Mouse (Mus musculus) intestine, embryonic 14.5 days (tissue): ENCODE results near the gene Polg2. TPM values are rescaled to one million over a fixed set of nuclear protein-coding genes. Genes with fewer than 3 reads are reported as not detected.

Experiments
- ATAC-seq: fragments of 200-750 bp; cut with Nextera tagmentation; replicated peaks from 2 replicates; pipeline ENCODE4 v1.8.0; 2017; ENCODE audit warnings: low read depth, moderate number of reproducible peaks, moderate TSS enrichment, moderate library complexity; ENCODE audit not compliant: low FRiP score, low TSS enrichment
- DNase-seq: peaks from one replicate; pipeline ENCODE4 v3.0.0-alpha.2; 2018; ENCODE audit warnings: low spot score
- H3K27ac ChIP-seq: fragments of 300-500 bp; sonication (generic); 2 replicates; pipeline ENCODE4 v1.5.1; 2014; ENCODE audit warnings: low read depth, mild to moderate bottlenecking, control low read depth
- H3K27me3 ChIP-seq: fragments of 300-500 bp; sonication (generic); replicated peaks from 2 replicates; pipeline ENCODE4 v1.6.1; 2014; ENCODE audit warnings: low read length, control low read depth; ENCODE audit not compliant: control insufficient read depth, insufficient read depth
- H3K36me3 ChIP-seq: fragments of 300-500 bp; sonication (generic); 2 replicates; pipeline ENCODE4 v1.6.1; 2014; ENCODE audit warnings: low read length, control low read depth; ENCODE audit not compliant: control insufficient read depth, insufficient read depth
- H3K4me1 ChIP-seq: fragments of 300-500 bp; sonication (generic); replicated peaks from 2 replicates; pipeline ENCODE4 v1.6.1; 2014; ENCODE audit warnings: low read length, control low read depth, mixed read lengths; ENCODE audit not compliant: control insufficient read depth, insufficient read depth
- H3K4me2 ChIP-seq: fragments of 300-500 bp; sonication (generic); 2 replicates; pipeline ENCODE4 v1.6.1; 2014; ENCODE audit warnings: low read length
- H3K4me3 ChIP-seq: fragments of 300-500 bp; sonication (generic); 2 replicates; pipeline ENCODE4 v1.5.1; 2014; ENCODE audit warnings: low read depth, low read length, control low read depth, mixed read lengths
- H3K9ac ChIP-seq: fragments of 300-500 bp; sonication (generic); 2 replicates; pipeline ENCODE4 v1.6.1; 2014; ENCODE audit warnings: mild to moderate bottlenecking, low read length
- H3K9me3 ChIP-seq: fragments of 300-500 bp; sonication (generic); 2 replicates; pipeline ENCODE4 v1.6.1; 2016; ENCODE audit warnings: low read length, control low read depth; ENCODE audit not compliant: control insufficient read depth
- WGBS: fragments of 180-500 bp; shearing (Covaris S2); extraction: QIAGEN DNeasy Blood & Tissue Kit; methylation state at CpG from one replicate; pipeline ENCODE4 v1.1.7; 2014; 5-methylcytosine and 5-hydroxymethylcytosine counted together
- microRNA-seq: library from miRNA; unstranded; fragments of <30 nt; microRNA quantifications from one replicate; pipeline ENCODE4, GENCODE M21; 2016
- polyA plus RNA-seq: library from polyadenylated mRNA; unstranded; fragments of >200 nt; fragmentation: Nextera tagmentation; extraction: Ambion mirVana; gene quantifications from 2 replicates; pipeline ENCODE4 v1.2.1, GENCODE M21; 2014

Gene Polg2
- polyA plus RNA-seq, 1 experiment from 2014 or later = 11.5 TPM

DNA sequence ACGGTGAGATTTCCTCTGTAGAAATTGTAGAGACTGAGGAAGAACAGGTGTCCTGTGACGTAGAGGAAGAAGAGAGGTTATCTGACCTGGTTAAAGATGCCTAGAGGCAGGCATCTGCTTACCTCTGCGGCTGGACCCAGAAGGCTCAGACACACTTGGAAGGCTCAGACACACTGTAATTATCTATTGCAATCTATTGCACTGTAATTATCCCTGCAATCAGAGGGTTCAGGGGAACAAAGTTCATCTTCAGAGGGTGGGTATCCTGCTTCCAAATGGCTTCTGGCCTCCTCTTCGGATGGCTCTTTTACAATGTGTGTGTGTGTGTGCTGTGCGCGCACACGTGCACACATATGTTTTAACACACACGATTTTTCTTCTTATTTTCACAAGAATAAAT, 59.0 kb downstream of the Polg2 start:
- DNase-seq (no peak), ATAC-seq (no peak)
- H3K27me3 ChIP-seq = no peaks in the 10 kb centered on the region
- H3K9me3 ChIP-seq = no peaks in the 10 kb centered on the region
- no peak overlapping the region for H3K4me2 ChIP-seq
- 0 out of 2 replicates have a peak, but pooled peaks cover 6% of the 10 kb centered on the region for H3K4me1 ChIP-seq
- H3K9ac ChIP-seq = no peak overlapping the region
- H3K36me3 ChIP-seq = no peaks in the 10 kb centered on the region
- H3K27ac ChIP-seq = no peak overlapping the region
- H3K4me3 ChIP-seq = no peak overlapping the region
- 84% methylated on average over 8 of the region's 8 CpGs for WGBS

Small RNA genes within 50 kb of the gene (microRNA-seq; reads per million reads assigned to microRNA genes)
- gene Gm25994 (not detected), gene Mir3064 (5.0 reads per million, percentile 33 among the genes with 10 or more reads in this experiment)

Other genes starting within 250 kb of the Polg2 start
- 8.9 and 11.6 TPM in 2 replicates for gene Tex2, start 166.1 kb downstream of the Polg2 start, polyA plus RNA-seq
- 44.3 and 49.9 TPM in 2 replicates for gene Pecam1, start 28.9 kb downstream of the Polg2 start, polyA plus RNA-seq
- gene Milr1, start 28.3 kb downstream of the Polg2 start, polyA plus RNA-seq = 1.6 and 2.1 TPM in 2 replicates
- 340 and 353 TPM in 2 replicates for gene Ddx5, start 9.6 kb upstream of the Polg2 start, polyA plus RNA-seq
- 19.3 and 19.4 TPM in 2 replicates for gene Cep95, start 9.7 kb upstream of the Polg2 start, polyA plus RNA-seq
- 17.1 and 19.2 TPM in 2 replicates for gene Smurf2, start 141.2 kb upstream of the Polg2 start, polyA plus RNA-seq
- gene Kpna2, start 220.0 kb upstream of the Polg2 start, polyA plus RNA-seq = 416 and 452 TPM in 2 replicates
- 1.8 and 2.9 TPM in 2 replicates for gene 1810010H24Rik, start 246.1 kb upstream of the Polg2 start, polyA plus RNA-seq